Mouse (Mus musculus): ENCODE measurements at regions not wholly inside any gene's neighbourhood (a gene's known extent, or its start where the extent isn't known, plus 50 kb on each side); places are given as distances from the start of the nearest gene placed in this dataset.

DNA sequence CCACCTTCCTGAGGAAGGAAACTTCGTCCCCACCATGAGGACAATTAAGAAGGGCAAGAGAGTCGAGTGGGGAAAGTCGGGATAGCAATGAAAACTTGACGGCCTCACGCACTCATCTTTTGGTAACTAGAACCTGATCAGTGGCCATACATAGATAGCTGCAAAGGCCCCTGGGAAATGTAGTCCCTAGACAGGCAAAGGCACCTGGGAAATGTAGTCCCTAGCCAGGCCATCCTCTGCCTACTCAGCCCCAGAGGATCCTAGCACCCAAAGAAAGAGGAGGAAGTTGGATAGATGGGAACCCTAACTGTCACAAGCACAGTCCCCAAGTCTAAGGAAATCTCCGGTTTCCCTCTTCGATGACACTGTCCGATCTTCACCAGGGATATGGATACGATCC, 258.4 kb downstream of the Cryba4 start:
- intact Hi-C loops (cut with DNase I), result no loop called here
- no peak for DNase-seq (ENCODE audit: low spot score in 2 of 2)

DNA sequence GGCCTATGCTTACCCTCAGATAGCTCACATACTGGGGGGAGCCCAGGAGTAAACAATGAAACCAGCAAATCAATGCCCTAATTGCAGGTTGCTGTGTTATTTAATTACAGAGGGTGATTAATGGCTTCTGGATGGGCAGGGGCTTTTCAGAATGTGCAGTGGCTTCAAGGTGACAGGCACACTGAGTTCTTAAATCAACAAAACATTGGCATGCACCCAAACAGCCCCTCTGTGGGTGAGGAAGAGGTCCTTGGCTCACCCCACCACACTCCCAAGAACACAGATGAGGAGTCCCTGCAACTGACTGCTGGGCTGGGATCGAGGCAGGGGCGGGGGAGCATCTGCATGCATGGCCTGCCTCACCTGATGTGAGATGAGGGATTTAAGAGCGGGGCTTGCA, 255.5 kb downstream of the Cryba4 start:
- intact Hi-C loops (cut with DNase I), result no loop called here
- no peak for DNase-seq (ENCODE audit: low spot score in 2 of 2)

DNA sequence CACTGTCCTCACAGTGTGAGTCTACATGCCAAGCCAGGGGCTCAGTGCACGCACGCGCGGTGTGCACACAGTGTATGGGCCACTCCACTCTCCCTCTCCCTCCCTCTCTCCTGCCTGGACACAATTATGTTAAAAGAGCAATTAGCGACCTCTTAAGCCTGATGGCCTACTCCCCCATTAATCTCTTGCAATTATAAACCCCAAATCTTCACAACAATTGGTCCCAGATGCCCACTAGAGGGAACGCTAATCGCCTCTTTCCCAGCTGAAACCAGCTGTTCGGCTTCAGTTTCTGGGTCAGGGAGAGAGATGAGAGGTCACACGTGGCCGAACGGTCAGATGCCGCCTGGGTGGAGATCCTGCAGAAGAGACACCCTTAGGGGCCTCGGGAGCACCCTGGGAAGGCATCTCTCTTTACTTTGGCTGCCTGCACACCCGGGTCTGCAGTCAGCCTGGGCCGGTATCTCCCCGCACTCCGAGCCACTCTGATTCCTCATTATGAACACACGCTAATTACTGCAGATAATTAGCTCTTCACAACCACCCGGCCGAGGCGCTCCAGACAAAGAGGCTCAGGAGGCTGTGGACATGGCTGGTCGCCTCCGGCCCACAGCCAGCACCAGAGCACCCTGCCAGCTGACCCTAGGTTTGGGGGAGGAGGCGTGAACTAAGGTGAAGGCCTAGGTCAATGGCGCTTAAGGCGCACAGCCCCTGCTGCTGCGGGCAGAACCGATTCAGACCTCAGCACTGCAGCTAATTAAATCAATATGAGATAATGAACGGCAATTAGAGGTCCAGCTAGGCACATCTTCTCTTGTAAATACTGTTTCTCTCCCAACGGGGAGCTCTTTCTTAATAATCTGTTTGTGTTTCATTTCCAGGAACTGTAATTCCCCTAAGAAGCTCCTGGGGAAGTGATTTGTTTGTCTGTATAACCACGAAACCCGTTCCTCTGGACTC, 250.3 kb downstream of the Cryba4 start:
- no peak for DNase-seq (ENCODE audit: low spot score in 2 of 2)
- intact Hi-C loops (cut with DNase I), result no loop called here

DNA sequence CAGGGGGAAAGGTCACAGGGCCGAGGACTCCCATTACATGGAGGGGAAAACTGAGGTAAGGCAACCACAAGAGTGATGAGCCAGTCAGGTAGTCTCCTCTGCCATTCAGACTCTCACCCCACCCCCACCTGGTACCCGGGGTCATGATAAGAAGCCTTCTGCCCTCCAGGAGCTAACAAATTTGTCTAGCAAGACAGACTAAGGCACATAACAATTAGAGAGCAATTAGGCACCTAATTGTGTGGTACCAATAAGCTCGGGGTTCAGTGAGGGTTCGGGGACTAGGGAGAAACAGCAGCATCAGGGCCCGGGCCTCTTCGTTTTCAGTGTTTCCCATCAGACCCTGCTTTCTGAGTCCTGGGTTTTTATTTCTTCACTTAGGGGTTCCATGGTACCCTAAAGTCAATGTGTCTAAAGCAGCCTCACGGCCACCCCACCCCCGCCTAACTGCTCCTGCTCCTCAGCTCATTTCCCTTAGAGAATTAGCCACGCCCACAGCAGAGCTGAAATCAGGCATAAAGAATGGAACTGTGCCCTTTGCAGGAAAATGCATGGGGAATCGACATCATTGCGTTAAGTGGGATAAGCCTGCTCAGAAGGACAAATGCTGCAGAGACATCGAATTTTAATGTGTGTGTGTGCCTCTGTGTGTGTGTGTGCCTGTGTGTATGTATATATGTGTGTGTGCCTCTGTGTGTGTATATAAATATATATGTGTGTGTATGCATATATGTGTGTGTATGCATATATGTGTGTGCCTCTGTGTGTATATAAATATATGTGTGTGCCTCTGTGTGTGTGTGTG, 249.3 kb downstream of the Cryba4 start:
- intact Hi-C loops (cut with DNase I), result no loop called here
- no peak for DNase-seq (ENCODE audit: low spot score in 2 of 2)

DNA sequence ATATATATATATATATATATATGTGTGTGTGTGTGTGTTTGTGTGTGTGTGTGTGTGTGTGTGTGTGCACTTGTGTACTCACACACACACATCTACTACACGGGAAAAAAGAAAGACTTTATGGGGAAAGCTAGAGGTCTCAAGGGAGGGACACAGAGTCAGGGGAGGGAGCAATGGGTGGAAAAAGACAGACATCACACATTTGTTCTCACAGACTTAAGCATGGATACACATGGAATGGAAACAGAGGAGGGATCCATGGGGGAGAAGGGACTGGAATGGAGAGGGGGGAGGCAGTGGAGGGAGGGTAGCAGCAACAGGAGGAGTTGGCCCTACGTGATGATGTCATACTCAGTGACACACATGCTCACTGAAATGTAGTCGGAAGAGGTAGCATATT, 248.3 kb downstream of the Cryba4 start:
- DNase-seq (ENCODE audit: low spot score in 2 of 2), result no peak
- intact Hi-C loops (cut with DNase I), result no loop called here

DNA sequence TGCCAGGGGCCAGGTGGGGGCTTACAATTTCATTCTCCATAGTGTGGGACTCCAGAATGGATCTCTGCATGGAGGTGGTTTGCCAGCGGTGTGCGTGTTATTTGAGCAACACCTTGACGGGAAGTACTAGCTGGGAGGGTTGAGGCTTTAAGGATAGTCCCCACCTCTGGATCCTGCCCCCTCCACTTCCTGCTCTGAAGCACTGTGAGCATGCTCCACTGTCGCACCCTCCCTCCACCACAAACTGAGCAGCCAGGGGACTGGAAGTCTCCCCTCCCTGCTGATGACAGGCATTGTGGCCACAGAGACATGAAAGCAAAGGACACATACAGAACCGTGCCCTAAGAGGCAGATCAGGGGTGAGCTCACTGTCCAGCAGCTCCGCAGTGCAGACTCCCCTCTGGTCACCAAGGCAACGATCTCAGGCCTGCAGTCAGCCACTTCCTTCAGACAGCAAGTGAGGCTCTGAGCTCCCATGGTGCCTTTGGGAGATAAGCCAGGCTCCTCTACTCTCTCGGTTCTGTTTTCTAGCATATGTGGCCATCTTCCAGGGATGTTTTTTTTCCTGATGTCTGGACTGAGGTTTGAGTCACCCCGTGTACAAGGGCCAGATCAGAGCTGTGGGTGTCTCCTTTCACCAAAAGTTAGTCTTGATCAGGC, 239.7 kb downstream of the Cryba4 start:
- intact Hi-C loops (cut with DNase I), result no loop called here

DNA sequence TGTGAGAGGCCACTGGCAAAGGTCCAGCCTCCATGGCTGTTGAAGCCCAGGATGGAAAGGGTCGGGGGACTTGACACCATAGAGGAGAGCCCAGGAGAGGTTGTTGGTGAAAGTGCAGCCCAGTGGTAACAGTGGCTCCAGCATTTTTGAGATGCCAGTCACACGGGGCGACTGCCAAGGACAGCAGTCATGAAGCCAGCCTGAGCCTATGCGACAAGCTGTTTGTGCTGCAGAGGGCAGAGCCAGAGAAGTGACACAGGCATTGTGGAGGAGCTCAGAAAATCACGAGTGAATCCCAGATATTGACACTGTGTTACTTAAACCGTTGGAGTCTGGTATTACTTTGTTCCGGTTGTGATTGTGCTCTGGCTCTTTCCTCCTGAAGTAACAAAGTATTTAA, 233.4 kb downstream of the Cryba4 start:
- intact Hi-C loops (cut with DNase I), result no loop called here
- DNase-seq (ENCODE audit: low spot score in 2 of 2), result no peak

More for the DNA sequence above, 239.7 kb downstream of the Cryba4 start:
- no peak for DNase-seq (ENCODE audit: low spot score in 2 of 2)

DNA sequence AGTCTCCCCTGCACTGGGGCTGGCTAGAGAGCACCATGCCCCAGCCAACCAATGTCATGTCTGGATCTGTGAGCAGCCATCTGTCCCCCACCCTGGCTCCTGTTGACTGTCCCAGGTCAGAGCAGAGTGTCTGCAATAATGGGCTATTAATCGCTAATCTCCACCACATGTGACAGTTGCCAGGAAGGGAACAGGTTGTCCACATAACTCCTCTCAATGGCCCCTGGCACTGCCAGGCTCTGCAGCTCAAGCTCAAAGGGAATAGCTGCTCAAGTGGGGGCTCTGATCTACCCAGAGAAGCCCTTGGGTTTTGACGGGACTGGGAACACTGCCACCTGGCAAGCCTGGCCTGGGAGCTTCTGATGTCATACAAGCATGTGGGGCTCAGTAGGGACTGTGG, 231.4 kb downstream of the Cryba4 start:
- DNase-seq (ENCODE audit: low spot score in 2 of 2), result no peak
- intact Hi-C loops (cut with DNase I), result no loop called here

DNA sequence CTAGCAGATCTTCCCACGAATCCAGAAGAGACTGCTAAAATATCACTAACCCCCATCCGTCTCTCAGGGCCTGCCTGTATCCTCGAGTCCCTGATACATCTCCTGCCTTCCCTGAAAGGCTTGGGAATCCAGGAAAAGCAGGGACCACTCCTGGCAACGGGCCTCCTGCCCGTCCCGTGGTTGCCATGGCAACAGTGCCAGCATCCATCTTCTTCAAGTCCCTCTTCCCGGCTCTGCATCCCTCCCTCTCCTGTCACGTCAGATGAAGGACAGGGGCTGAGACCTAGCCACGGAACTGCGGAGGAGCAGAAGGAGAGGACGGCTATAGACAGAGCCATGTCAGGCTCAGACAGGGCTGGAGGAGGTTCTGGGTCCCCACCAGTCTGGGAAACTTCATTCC, 222.4 kb downstream of the Cryba4 start:
- intact Hi-C loops (cut with DNase I), result no loop called here
- peak; percentile 67 to 71 for DNase-seq (ENCODE audit: low spot score in 2 of 2)

DNA sequence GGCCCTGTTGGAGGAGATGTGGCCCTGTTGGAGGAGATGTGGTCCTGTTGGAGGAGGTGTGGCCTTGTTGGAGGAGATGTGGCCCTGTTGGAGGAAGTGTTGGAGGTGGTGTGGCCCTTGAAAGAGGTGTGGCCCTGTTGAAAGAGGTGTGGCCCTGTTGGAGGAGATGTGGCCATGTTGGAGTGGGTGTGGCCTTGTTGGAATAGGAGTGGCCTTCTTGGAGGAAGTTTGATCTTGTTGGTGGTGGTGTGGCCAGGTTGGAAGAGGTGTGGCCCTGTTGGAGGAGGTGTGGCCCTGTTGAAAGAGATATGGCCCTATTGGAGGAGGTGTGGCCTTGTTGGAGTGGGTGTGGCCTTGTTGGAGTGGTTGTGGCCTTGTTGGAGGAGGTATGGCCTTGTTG, 220.3 kb downstream of the Cryba4 start:
- intact Hi-C loops (cut with DNase I), result no loop called here
- no peak for DNase-seq (ENCODE audit: low spot score in 2 of 2)

DNA sequence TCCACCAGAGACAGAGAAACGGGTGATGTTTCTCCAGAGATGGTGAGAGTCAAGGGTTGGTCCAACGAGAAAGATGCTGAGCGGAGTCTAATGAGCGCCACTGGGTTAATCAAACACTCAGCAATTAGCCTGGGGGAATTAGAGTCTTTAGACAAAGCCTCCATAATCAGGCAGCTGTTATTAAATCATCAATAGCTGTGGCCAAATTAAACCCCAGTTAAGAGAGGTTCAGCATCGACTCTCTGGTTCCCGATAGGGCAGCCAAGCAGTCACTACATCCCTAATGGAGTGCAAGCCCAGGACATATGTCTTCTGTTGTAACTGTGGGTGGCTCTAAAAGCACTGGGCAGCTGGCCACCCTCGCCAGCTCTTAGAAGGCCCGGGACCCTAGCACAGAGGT, 216.9 kb downstream of the Cryba4 start:
- intact Hi-C loops (cut with DNase I), result no loop called here
- no peak for DNase-seq (ENCODE audit: low spot score in 2 of 2)

DNA sequence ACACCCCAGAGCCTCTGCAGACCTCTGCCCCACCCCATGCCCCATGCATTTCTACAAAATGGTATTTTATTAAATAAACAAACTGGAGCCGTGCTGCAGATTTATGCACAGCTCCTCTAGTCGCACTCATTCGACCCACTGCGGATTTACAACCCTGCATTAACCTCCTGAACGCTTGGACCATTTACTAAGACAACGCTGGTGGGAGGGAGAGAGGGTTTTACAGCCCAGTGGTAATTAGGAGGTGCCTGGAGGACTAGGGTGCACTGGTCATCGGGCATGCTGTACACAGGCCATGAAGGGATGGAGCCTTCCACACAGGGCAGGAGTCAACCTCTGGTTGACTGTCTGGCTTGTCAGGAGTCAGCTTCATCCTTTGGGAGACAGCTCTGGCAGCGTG, 215.2 kb downstream of the Cryba4 start:
- intact Hi-C loops (cut with DNase I), result no loop called here

DNA sequence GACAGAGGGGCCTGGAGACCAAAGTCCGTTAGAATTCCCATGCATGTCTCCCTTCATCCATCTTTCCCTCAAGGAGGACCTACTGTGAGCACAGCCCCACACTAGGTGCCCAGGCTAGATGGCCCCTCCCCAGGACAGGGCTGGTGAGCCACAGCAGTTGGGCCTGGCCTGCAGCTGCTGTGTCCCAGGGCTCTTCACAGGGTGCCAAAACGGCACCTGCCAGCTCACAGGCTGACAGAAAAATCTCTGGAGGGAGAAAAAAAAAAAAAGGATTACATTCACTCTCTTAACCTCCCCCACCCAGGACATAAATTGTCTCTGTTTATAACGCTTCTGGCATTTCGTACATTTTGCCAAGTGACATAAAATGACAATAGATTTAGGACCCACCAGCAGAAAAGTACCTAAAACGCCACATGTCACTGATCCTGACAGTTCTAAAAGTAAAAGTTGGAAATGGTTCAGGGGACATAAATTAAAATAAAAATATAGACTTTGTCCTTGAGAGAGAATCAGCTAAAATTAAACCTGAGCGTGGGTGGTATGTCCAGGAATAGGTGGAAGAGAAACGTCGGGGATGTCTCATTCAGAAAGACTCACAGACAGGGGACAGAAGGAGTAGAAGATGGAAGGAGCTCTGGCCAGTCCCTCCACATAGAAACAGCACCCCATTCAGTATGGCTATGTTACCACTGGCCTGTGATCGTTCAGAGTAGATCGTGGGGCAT, 212.5 kb downstream of the Cryba4 start:
- intact Hi-C loops (cut with DNase I), result no loop called here
- DNase-seq (ENCODE audit: low spot score in 2 of 2), result peak in 1 of 2 experiments; percentile 58

More for the DNA sequence above, 215.2 kb downstream of the Cryba4 start:
- DNase-seq (ENCODE audit: low spot score in 2 of 2), result no peak

DNA sequence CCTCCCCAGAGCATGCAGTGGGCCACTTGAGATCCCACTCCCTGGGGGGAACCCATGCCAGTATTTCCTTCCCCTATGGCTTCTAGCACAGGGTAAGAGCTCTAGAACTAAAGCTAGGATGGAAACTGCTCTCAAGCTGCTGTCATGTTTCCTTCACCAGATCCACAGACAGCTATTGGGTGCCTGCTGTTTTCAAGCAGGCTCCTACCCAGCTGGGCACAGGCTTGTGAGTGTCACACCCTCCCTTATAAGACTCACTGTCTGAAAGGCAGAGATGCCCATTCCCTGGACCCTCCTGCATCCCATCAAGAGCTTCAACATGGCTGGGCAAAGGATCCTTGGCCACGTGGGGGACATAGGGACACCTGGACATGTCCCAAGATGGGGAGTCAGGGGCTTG, 211.6 kb downstream of the Cryba4 start:
- intact Hi-C loops (cut with DNase I), result no loop called here
- DNase-seq (ENCODE audit: low spot score in 2 of 2), result peak in 1 of 2 experiments; percentile 47

DNA sequence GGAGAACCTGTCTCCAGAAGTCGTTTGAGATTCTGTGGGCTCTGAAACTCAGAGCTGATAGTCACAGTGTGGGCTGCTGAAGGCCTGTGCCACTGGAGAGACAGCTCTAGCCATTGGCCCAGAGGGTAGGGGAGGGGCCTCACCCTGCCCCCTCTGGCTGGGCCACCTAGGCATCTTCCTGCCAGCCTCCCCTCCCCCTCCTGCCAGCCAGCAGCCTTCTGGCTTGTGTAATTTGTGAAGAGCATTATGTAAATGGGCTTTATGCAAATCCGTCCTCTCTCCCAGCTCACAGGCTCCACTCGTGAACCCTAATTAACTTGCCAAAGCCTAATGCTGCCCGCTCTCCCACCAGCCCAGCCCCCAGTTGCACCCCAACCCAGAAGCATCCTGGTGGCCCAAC, 211.0 kb downstream of the Cryba4 start:
- peak; percentile 40 to 62 for DNase-seq (ENCODE audit: low spot score in 2 of 2)
- intact Hi-C loops (cut with DNase I), result no loop called here

DNA sequence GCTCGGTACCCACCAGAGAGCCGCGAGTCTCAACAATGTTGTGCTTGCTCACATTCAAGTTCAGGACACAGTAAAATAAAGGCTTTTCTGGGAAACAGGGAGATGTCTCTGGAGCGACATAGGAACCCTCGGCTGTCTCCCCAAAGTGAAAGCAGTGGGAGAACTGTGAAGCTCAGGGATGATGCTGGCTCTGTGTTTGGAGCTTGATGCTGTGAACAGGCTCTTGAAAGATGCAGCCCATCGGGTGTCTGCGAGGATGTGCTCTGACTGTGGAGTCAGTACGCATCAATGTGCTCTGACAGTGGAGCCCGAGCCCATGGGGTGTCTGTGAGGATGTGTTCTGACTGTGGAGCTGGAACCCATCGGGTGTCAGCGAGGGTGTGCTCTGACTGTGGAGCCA, 210.1 kb downstream of the Cryba4 start:
- DNase-seq (ENCODE audit: low spot score in 2 of 2), result peak; percentile 20 to 70
- intact Hi-C loops (cut with DNase I), result no loop called here

DNA sequence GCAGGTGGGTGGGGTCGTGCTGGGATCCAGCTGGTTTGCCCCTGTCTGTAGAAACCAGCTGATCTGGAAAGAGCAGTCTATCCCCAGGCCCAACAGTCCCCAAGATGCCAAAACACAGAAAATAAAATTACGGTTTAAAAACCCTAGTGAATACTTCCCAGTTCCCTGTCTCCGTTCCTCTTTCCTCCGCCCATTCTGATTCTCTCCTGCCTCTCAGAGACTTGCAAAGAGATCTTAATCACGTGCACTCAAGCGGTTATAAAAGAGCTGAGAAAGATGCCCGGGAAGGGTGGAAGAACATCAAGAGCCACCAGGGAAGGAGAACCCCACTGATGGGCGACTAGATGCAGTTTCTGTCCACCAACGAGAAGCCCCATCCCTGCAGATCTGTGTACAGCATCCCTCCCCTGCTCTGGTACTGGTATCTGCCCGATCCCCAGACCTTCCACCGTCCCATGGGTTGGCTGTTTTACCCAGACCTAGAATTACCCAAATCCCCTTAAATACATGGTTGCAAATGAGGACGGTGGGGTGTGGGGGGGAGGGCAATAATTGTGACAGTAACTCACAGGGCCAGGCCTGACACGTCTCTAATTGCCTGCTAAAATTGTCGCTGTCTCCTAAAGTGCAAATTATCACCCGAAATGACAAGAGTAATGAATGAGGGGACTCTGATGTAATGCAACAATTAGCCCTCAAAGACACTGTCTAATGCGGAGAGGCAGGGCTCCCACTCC, 202.1 kb downstream of the Cryba4 start:
- intact Hi-C loops (cut with DNase I), result no loop called here
- peak; percentile 17 to 58 for DNase-seq (ENCODE audit: low spot score in 2 of 2)

DNA sequence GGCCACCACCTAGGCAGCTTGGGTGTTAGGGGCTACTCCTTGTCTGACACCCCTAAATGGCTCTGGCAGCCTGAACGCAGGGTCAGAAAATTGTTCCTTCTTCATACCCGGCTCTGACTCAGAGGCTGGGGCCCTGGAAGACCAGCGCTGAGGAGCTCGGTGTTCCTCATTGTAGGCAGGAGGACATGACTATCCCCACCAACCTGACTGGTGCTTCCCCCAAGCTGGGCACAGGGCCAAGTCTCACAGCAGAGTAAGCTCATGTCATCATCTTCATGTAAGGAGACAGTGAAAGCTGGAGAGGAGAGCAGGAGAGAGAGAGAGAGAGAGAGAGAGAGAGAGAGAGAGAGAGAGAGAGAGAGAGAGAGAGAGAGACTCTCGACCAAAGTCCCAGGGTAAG, 201.4 kb downstream of the Cryba4 start:
- DNase-seq (ENCODE audit: low spot score in 2 of 2), result peak; percentile 35 to 64
- intact Hi-C loops (cut with DNase I), result no loop called here

DNA sequence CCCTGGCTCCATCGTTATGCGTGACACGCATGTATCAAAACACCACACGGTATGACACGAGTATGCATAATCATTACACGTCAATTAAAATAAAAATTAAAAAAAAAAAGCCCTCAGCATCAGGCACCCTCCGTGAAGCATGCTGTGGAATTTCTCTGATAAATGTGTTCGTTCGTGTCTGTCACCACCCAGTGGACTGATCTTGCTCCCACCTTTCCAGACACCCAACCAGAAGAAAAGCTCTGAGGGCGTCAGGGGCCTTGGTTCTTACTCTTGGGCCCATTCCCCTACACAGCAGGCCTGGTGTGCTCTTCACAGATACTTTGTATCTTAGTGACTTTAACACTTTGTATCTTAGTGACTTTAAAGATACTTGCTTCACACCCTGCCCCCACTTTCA, 200.5 kb downstream of the Cryba4 start:
- no peak for DNase-seq (ENCODE audit: low spot score in 2 of 2)
- intact Hi-C loops (cut with DNase I), result no loop called here
